Mouse (Mus musculus): ENCODE measurements around the gene Borcs8. TPM values are rescaled to one million over a fixed set of nuclear protein-coding genes. Genes with fewer than 3 reads are reported as not detected.
A peak's percentile ranks its signal among the peaks of the same experiment; 100 is the strongest.

Gene Borcs8
- total and polyA plus RNA-seq, 3 experiments, result 22.6 to 46.6 (median 23.7) TPM

DNA sequence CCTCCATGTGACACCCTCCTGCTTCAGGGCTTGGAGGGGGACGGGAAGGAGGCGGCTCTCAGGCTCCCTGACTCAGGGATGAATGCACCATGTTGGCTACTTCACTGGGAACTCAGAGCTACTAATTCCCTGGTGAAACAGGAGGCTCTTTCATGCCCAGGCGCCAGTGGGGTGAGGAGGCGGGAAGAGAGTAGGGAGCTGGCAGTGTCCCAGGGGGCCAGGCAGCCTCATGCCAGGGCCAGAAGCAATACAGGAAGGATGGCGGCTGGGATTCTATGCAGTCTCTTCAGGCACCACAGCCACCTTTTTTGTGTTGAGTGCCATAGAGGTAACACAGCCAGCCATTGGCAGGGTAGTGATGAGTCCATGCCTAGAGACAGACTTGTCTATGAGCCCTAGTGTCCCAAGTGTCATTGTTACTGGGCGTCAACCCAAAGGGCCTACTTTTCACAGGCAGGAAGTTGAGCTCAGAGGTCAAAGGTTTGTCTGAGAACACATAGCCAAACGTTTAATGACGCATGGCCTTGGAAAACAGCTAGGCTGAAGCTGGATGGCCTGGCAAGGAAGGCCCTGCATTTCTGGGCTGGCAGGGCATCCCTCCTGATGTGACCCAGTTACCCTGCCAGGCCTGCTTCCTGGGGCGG, 9.9 kb upstream of the Borcs8 start:
- peak overlapping the region; percentile 68 for H3K27ac ChIP-seq
- H3K27me3 ChIP-seq (ENCODE audit: control insufficient read depth, insufficient read depth, low read length), result no peaks in the 10 kb centered on the region
- no peak overlapping the region for H3K4me3 ChIP-seq
- no peaks in the 10 kb centered on the region for H3K79me2 ChIP-seq (replicated peaks; ENCODE audit: control insufficient read depth, insufficient read depth, low read length)
- peak; percentile 40 to 58 for DNase-seq
- intact Hi-C loops (cut with DNase I), result no loop called here
- H3K36me3 ChIP-seq (ENCODE audit: control insufficient read depth, insufficient read depth, low read length), result no peaks in the 10 kb centered on the region
- 40% methylated on average over 9 of the region's 9 CpGs for WGBS
- H3K4me1 ChIP-seq (ENCODE audit: control insufficient read depth, insufficient read depth, low read length), result peaks cover 9% of the 10 kb centered on the region
- TF ChIP-seq EP300 (IDR thresholded peaks at IDR 0.05; ENCODE audit: insufficient read depth, low read depth, low read length), result no peak
- TF ChIP-seq CTCF (IDR thresholded peaks at IDR 0.05), result no peak
- TF ChIP-seq POLR2A (IDR thresholded peaks at IDR 0.05; ENCODE audit: insufficient read depth, low read depth, low read length), result no peak
- no peak overlapping the region for H3K9ac ChIP-seq (ENCODE audit: low read depth, low read length)

DNA sequence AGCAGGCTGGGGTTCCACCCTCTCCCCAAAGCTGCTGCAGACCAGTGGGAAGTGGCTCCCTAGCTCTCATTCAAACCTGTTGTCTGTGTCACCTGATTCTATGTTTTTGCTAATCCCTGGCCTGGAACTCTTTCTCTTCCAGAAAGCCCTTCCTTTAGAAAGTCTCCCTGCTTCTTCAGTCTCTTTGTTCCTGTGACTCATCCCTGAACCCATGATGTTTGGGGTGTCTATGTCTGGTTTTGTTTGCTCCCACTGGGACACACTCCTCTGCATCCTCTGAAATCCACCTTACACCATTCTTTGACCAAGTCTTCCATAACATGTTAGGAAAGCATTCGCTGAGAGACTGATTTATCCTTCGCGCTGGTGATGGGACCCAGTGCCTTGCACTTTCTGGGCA, 9.2 kb upstream of the Borcs8 start:
- peaks cover 9% of the 10 kb centered on the region for H3K4me1 ChIP-seq (ENCODE audit: control insufficient read depth, insufficient read depth, low read length)
- WGBS, result 88% methylated on average over 3 of the region's 3 CpGs
- H3K36me3 ChIP-seq (ENCODE audit: control insufficient read depth, insufficient read depth, low read length), result no peaks in the 10 kb centered on the region
- H3K9ac ChIP-seq (ENCODE audit: low read depth, low read length), result no peak overlapping the region
- no peaks in the 10 kb centered on the region for H3K27me3 ChIP-seq (ENCODE audit: control insufficient read depth, insufficient read depth, low read length)
- TF ChIP-seq POLR2A (IDR thresholded peaks at IDR 0.05; ENCODE audit: insufficient read depth, low read depth, low read length), result no peak
- no peak for TF ChIP-seq EP300 (IDR thresholded peaks at IDR 0.05; ENCODE audit: insufficient read depth, low read depth, low read length)
- TF ChIP-seq CTCF (IDR thresholded peaks at IDR 0.05), result no peak
- no peaks in the 10 kb centered on the region for H3K79me2 ChIP-seq (replicated peaks; ENCODE audit: control insufficient read depth, insufficient read depth, low read length)
- intact Hi-C loops (cut with DNase I), result loop anchor here (5.0 kb wide), 1 partner anchor 133 kb away; the partner anchor contains the start of gene Gatad2a
- H3K4me3 ChIP-seq, result no peak overlapping the region
- H3K27ac ChIP-seq, result peak overlapping the region; percentile 68
- no peak for DNase-seq

GRCm38 (mm10) chr8:70131166-70131883, 8.0 kb upstream of the Borcs8 start, which contains the start of gene Nr2c2ap:
TSS of gene Nr2c2ap (plus strand) at chr8:70131333.
- H3K4me3 ChIP-seq, result peak within 1 kb of the TSS; percentile 89

DNA sequence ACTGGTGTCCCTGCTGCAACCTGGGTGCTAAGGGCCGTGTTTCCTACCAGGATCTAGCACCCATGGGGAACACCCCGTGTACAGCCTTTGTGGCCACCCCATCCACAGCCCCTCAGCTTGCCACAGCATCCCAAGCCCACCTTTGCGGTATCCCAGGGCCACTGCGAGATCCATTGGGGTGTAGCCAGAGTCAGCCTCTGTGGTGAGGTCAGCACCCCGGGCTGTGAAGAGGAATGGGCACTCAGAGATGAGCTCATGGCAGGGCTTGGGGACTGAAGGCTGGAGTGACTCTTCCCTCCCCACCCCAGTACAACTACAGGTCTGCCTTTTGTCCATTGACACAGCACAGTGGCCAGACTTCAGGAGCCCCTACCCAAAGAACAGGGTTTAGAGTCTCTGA, 5.2 kb upstream of the Borcs8 start:
- no peak for DNase-seq
- Histone ChIP-seq H3K27me3 (ENCODE audit: control insufficient read depth, insufficient read depth, low read length) (no peaks in the 10 kb centered on the region), H3K9ac (ENCODE audit: low read depth, low read length) (no peak overlapping the region), H3K36me3 (ENCODE audit: control insufficient read depth, insufficient read depth, low read length) (no peaks in the 10 kb centered on the region), H3K27ac (no peak overlapping the region), H3K79me2 (replicated peaks; ENCODE audit: control insufficient read depth, insufficient read depth, low read length) (no peaks in the 10 kb centered on the region), H3K4me1 (ENCODE audit: control insufficient read depth, insufficient read depth, low read length) (peaks cover 11% of the 10 kb centered on the region), H3K4me3 (no peak overlapping the region)
- intact Hi-C loops (cut with DNase I), result loop anchor here (5.0 kb wide), 1 partner anchor 137 kb away; the partner anchor contains the start of gene Gatad2a
- 88% methylated on average over 5 of the region's 5 CpGs for WGBS
- TF ChIP-seq CTCF (IDR thresholded peaks at IDR 0.05) (no peak), POLR2A (IDR thresholded peaks at IDR 0.05; ENCODE audit: insufficient read depth, low read depth, low read length) (no peak), EP300 (IDR thresholded peaks at IDR 0.05; ENCODE audit: insufficient read depth, low read depth, low read length) (no peak)

More at GRCm38 (mm10) chr8:70131166-70131883, 8.0 kb upstream of the Borcs8 start, which contains the start of gene Nr2c2ap:
- Histone ChIP-seq H3K4me1 (ENCODE audit: control insufficient read depth, insufficient read depth, low read length) (peaks cover 9% of the 10 kb centered on the region), H3K36me3 (ENCODE audit: control insufficient read depth, insufficient read depth, low read length) (no peaks in the 10 kb centered on the region), H3K9ac (ENCODE audit: low read depth, low read length) (peak within 1 kb of the TSS; percentile 55), H3K27me3 (ENCODE audit: control insufficient read depth, insufficient read depth, low read length) (no peaks in the 10 kb centered on the region), H3K79me2 (replicated peaks; ENCODE audit: control insufficient read depth, insufficient read depth, low read length) (no peaks in the 10 kb centered on the region), H3K27ac (peak within 1 kb of the TSS; percentile 72)
- peak; percentile 74 for TF ChIP-seq POLR2A (IDR thresholded peaks at IDR 0.05; ENCODE audit: insufficient read depth, low read depth, low read length)
- TF ChIP-seq EP300 (IDR thresholded peaks at IDR 0.05; ENCODE audit: insufficient read depth, low read depth, low read length), result 0 out of 2 replicates have a peak, but pooled peaks have one; percentile 38
- peak; percentile 30 for TF ChIP-seq CTCF (IDR thresholded peaks at IDR 0.05)
- 2% methylated on average over 37 of the region's 37 CpGs for WGBS
- intact Hi-C loops (cut with DNase I), result loop anchor here (1.0 to 5.0 kb wide), 2 partner anchors 8 to 134 kb away; partner anchors contain the start of genes Borcs8, Gatad2a, Mef2b and Rfxank
- peak; percentile 89 for DNase-seq

- no peak overlapping the region; the same call in 1 of the 2 replicates for H3K27ac ChIP-seq
- H3K9ac ChIP-seq (ENCODE audit: low read depth, low read length), result no peak overlapping the region
- H3K4me3 ChIP-seq, result no peak overlapping the region
- H3K27me3 ChIP-seq (ENCODE audit: control insufficient read depth, insufficient read depth, low read length), result no peaks in the 10 kb centered on the region
- intact Hi-C loops (cut with DNase I), result loop anchor here (5.0 kb wide), 1 partner anchor 138 kb away; the partner anchor contains the start of gene Gatad2a
- no peaks in the 10 kb centered on the region for H3K36me3 ChIP-seq (ENCODE audit: control insufficient read depth, insufficient read depth, low read length)
- WGBS, result 68% methylated on average over 9 of the region's 9 CpGs
- H3K4me1 ChIP-seq (ENCODE audit: control insufficient read depth, insufficient read depth, low read length), result peaks cover 7% of the 10 kb centered on the region
- H3K79me2 ChIP-seq (replicated peaks; ENCODE audit: control insufficient read depth, insufficient read depth, low read length), result no peaks in the 10 kb centered on the region
- TF ChIP-seq CTCF (IDR thresholded peaks at IDR 0.05) (no peak), EP300 (IDR thresholded peaks at IDR 0.05; ENCODE audit: insufficient read depth, low read depth, low read length) (no peak), POLR2A (IDR thresholded peaks at IDR 0.05; ENCODE audit: insufficient read depth, low read depth, low read length) (no peak)
- DNase-seq, result peak in 1 of 2 experiments; percentile 13
Observed at GRCm38 (mm10) chr8:70134931-70135330, 4.4 kb upstream of the Borcs8 start.
